Comparison of ENCODE assay signal across 9 mouse cellular contexts in the genomic region with DNA sequence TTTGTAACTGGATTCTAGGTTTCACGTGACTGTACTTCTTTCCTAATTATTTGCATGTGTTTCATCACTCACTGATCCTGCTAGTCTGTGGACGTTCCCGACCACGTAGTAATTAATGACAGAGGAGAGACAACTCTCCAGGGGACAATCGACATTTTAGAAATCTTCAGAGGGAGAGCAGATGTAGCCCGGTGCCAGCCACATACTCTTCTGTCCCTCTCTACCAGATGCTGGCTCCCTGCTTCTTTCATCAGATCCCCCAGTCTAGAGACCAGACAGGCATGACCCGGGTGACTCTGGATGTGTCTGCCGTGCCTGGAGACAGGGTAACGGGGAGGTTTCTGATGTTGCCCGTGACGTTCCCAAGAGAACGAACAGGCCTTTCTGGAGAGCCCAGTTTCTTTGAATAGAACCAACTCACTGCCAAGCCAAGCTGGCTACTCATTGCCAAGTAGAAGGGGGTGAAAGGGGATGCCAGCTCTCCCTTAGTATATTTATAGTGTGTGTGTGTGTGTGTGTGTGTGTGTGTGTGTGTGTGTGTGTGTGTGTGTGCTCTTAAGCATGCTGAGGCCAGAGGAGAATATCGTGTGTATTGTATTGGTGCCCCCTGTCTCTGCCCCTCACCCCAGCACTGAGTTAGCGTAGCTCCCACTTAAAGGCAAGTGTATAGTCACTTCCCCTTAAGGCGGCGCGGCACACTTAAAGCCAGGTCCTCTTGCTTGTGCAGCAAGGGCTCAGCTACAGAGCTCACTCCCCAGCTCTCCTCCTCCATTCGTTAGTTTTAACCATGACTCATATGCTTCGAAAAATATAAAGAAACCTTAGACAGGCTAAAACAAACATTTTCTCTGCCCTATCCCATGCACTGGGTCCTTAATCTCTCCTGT.
DNase-seq lines count a peak whose midpoint lies in the region; ATAC-seq and TF ChIP-seq lines count a peak whose summit lies in the region.
"Had no signal": no experiment of that assay in that cellular context is flagged by ENCODE, and none has a peak within 500 bp of the region (broad histone marks: within the 10 kb centered on the region; RNA-seq: fewer than 3 reads in every experiment).

No protein-coding gene starts in this region.

- no peak overlapping the region for H3K4me3 ChIP-seq in hindbrain, embryonic 10.5 days
- no peak overlapping the region for H3K4me3 ChIP-seq in hindbrain, embryonic 11.5 days (ENCODE audit: low read depth, low read length)
- H3K4me3 ChIP-seq in embryonic facial prominence, embryonic 12.5 days: 0 out of 2 replicates have a peak overlapping the region, but pooled peaks have one; percentile 5
- no peak overlapping the region for H3K4me3 ChIP-seq in heart, postnatal 0 days (ENCODE audit: low read depth, low read length)
- no peak overlapping the region for H3K4me3 ChIP-seq in midbrain, embryonic 15.5 days
- H3K4me3 ChIP-seq in intestine, embryonic 15.5 days (replicated peaks): no peak overlapping the region
- no peak overlapping the region for H3K4me3 ChIP-seq in liver, embryonic 11.5 days (ENCODE audit: low read depth, low read length)
- H3K4me3 ChIP-seq: midbrain, embryonic 12.5 days had no signal

- peak overlapping the region; percentile 60 for H3K27ac ChIP-seq in hindbrain, embryonic 10.5 days
- no peak overlapping the region for H3K27ac ChIP-seq in hindbrain, embryonic 11.5 days (ENCODE audit: low read depth, low read length)
- peak overlapping the region; percentile 80 for H3K27ac ChIP-seq in embryonic facial prominence, embryonic 12.5 days
- peak overlapping the region; percentile 70 for H3K27ac ChIP-seq in heart, postnatal 0 days (ENCODE audit: low read depth)
- H3K27ac ChIP-seq in midbrain, embryonic 15.5 days: 0 out of 2 replicates have a peak overlapping the region, but pooled peaks have one; percentile 3
- H3K27ac ChIP-seq in intestine, embryonic 15.5 days: no peak overlapping the region
- H3K27ac ChIP-seq in liver, embryonic 11.5 days (ENCODE audit: low read depth, low read length): no peak overlapping the region
- H3K27ac ChIP-seq: midbrain, embryonic 12.5 days had no signal

- no peak for TF ChIP-seq CTCF in heart, postnatal 0 days (IDR thresholded peaks at IDR 0.05; ENCODE audit: low read depth)

- H3K4me1 ChIP-seq in hindbrain, embryonic 10.5 days (replicated peaks): peaks cover 19% of the 10 kb centered on the region; the same call in 1 of the 2 replicates
- H3K4me1 ChIP-seq in hindbrain, embryonic 11.5 days (replicated peaks; ENCODE audit: control insufficient read depth, insufficient read depth, low read length): no peaks in the 10 kb centered on the region
- peaks cover 17% of the 10 kb centered on the region for H3K4me1 ChIP-seq in embryonic facial prominence, embryonic 12.5 days
- H3K4me1 ChIP-seq in heart, postnatal 0 days (ENCODE audit: control insufficient read depth, insufficient read depth): peaks cover 6% of the 10 kb centered on the region; the same call in 1 of the 2 replicates
- 0 out of 2 replicates have a peak, but pooled peaks cover 3% of the 10 kb centered on the region for H3K4me1 ChIP-seq in midbrain, embryonic 15.5 days
- H3K4me1 ChIP-seq in intestine, embryonic 15.5 days (replicated peaks): no peaks in the 10 kb centered on the region
- H3K4me1 ChIP-seq in liver, embryonic 11.5 days (replicated peaks; ENCODE audit: control insufficient read depth, insufficient read depth, low read length): no peaks in the 10 kb centered on the region

- no peak overlapping the region for H3K9ac ChIP-seq in hindbrain, embryonic 11.5 days (ENCODE audit: low read depth, low read length)
- H3K9ac ChIP-seq in embryonic facial prominence, embryonic 12.5 days: no peak overlapping the region
- no peak overlapping the region; the same call in 1 of the 2 replicates for H3K9ac ChIP-seq in heart, postnatal 0 days (replicated peaks; ENCODE audit: low read depth, low read length)
- no peak overlapping the region for H3K9ac ChIP-seq in midbrain, embryonic 15.5 days
- no peak overlapping the region for H3K9ac ChIP-seq in intestine, embryonic 15.5 days
- no peak overlapping the region for H3K9ac ChIP-seq in liver, embryonic 11.5 days (ENCODE audit: low read depth, low read length)
- H3K9ac ChIP-seq: midbrain, embryonic 12.5 days had no signal

- no peak for ATAC-seq in hindbrain, embryonic 11.5 days (ENCODE audit: low FRiP score)
- ATAC-seq in embryonic facial prominence, embryonic 12.5 days (ENCODE audit: insufficient number of reproducible peaks, insufficient read depth, low FRiP score, low TSS enrichment): peak; percentile 70
- peak; percentile 93 for ATAC-seq in heart, postnatal 0 days (ENCODE audit: insufficient read depth, low read depth)
- ATAC-seq in midbrain, embryonic 15.5 days (replicated peaks): peak; percentile 75
- no peak for ATAC-seq in intestine, embryonic 15.5 days
- no peak for ATAC-seq in liver, embryonic 11.5 days (replicated peaks; ENCODE audit: low FRiP score)

- H3K9me3 ChIP-seq in hindbrain, embryonic 10.5 days: no peaks in the 10 kb centered on the region
- H3K9me3 ChIP-seq in hindbrain, embryonic 11.5 days (ENCODE audit: control insufficient read depth, low read length): no peaks in the 10 kb centered on the region
- H3K9me3 ChIP-seq in embryonic facial prominence, embryonic 12.5 days: no peaks in the 10 kb centered on the region
- no peaks in the 10 kb centered on the region for H3K9me3 ChIP-seq in heart, postnatal 0 days (replicated peaks; ENCODE audit: control insufficient read depth, low read length)
- H3K9me3 ChIP-seq in midbrain, embryonic 15.5 days: no peaks in the 10 kb centered on the region
- no peaks in the 10 kb centered on the region for H3K9me3 ChIP-seq in intestine, embryonic 15.5 days
- H3K9me3 ChIP-seq in liver, embryonic 11.5 days (ENCODE audit: control insufficient read depth, low read length): no peaks in the 10 kb centered on the region
- H3K9me3 ChIP-seq: midbrain, embryonic 12.5 days had no signal

- peak; percentile 38 for DNase-seq in hindbrain, embryonic 10.5 days (ENCODE audit: low spot score)
- no peak for DNase-seq in hindbrain, embryonic 11.5 days (ENCODE audit: low spot score)
- DNase-seq in adipocyte (ENCODE audit: low spot score): peak; percentile 90
- peak; percentile 69 for DNase-seq in heart, postnatal 0 days (ENCODE audit: low spot score)
- DNase-seq in liver, embryonic 11.5 days (ENCODE audit: low spot score): no peak

- WGBS in hindbrain, embryonic 10.5 days: 62% methylated on average over 19 of the region's 19 CpGs
- 60% methylated on average over 19 of the region's 19 CpGs for WGBS in hindbrain, embryonic 11.5 days
- WGBS in embryonic facial prominence, embryonic 12.5 days: 27% methylated on average over 19 of the region's 19 CpGs
- WGBS in heart, postnatal 0 days: 52% methylated on average over 19 of the region's 19 CpGs
- WGBS in midbrain, embryonic 15.5 days: 58% methylated on average over 19 of the region's 19 CpGs
- 69% methylated on average over 19 of the region's 19 CpGs for WGBS in intestine, embryonic 15.5 days
- 61% methylated on average over 19 of the region's 19 CpGs for WGBS in liver, embryonic 11.5 days

- H3K36me3 ChIP-seq in hindbrain, embryonic 10.5 days: peaks cover 10% of the 10 kb centered on the region
- no peaks in the 10 kb centered on the region for H3K36me3 ChIP-seq in hindbrain, embryonic 11.5 days (ENCODE audit: control insufficient read depth, insufficient read depth, low read length)
- H3K36me3 ChIP-seq in embryonic facial prominence, embryonic 12.5 days: peaks cover 12% of the 10 kb centered on the region
- no peaks in the 10 kb centered on the region for H3K36me3 ChIP-seq in heart, postnatal 0 days (replicated peaks; ENCODE audit: control insufficient read depth, insufficient read depth, low read length)
- no peaks in the 10 kb centered on the region for H3K36me3 ChIP-seq in midbrain, embryonic 15.5 days (replicated peaks)
- no peaks in the 10 kb centered on the region for H3K36me3 ChIP-seq in intestine, embryonic 15.5 days
- H3K36me3 ChIP-seq in liver, embryonic 11.5 days (ENCODE audit: control insufficient read depth, insufficient read depth, low read length): no peaks in the 10 kb centered on the region

- H3K27me3 ChIP-seq in hindbrain, embryonic 10.5 days (ENCODE audit: insufficient read depth, poor library complexity, severe bottlenecking): no peaks in the 10 kb centered on the region
- H3K27me3 ChIP-seq in hindbrain, embryonic 11.5 days (ENCODE audit: control insufficient read depth, insufficient read depth, low read length): no peaks in the 10 kb centered on the region
- H3K27me3 ChIP-seq in embryonic facial prominence, embryonic 12.5 days: no peaks in the 10 kb centered on the region; the same call in 1 of the 2 replicates
- H3K27me3 ChIP-seq in heart, postnatal 0 days (ENCODE audit: control insufficient read depth, insufficient read depth, low read length): no peaks in the 10 kb centered on the region
- H3K27me3 ChIP-seq in midbrain, embryonic 15.5 days (replicated peaks): no peaks in the 10 kb centered on the region
- H3K27me3 ChIP-seq in intestine, embryonic 15.5 days (replicated peaks): no peaks in the 10 kb centered on the region
- no peaks in the 10 kb centered on the region; the same call in 1 of the 2 replicates for H3K27me3 ChIP-seq in liver, embryonic 11.5 days (replicated peaks; ENCODE audit: control insufficient read depth, insufficient read depth, low read length)
- H3K27me3 ChIP-seq: midbrain, embryonic 12.5 days had no signal

- H3K4me2 ChIP-seq in hindbrain, embryonic 11.5 days (replicated peaks; ENCODE audit: low read depth, low read length): no peak overlapping the region
- peak overlapping the region; percentile 29; the same call in 1 of the 2 replicates for H3K4me2 ChIP-seq in embryonic facial prominence, embryonic 12.5 days (replicated peaks)
- peak overlapping the region; percentile 5; the same call in 1 of the 2 replicates for H3K4me2 ChIP-seq in heart, postnatal 0 days (ENCODE audit: low read depth, low read length)
- H3K4me2 ChIP-seq in midbrain, embryonic 15.5 days: no peak overlapping the region
- H3K4me2 ChIP-seq in intestine, embryonic 15.5 days (replicated peaks): no peak overlapping the region
- no peak overlapping the region for H3K4me2 ChIP-seq in liver, embryonic 11.5 days
- H3K4me2 ChIP-seq: midbrain, embryonic 12.5 days had no signal

- no peak for TF ChIP-seq EP300 in heart, postnatal 0 days (IDR thresholded peaks at IDR 0.05; ENCODE audit: low read depth)

Comparison
In these comparisons a context has a peak if more than half of its experiments do, and no peak if none do; other contexts are left out.
1. DNase-seq: peak in hindbrain, embryonic 10.5 days (single experiment), adipocyte (single experiment) and heart, postnatal 0 days (single experiment); none in hindbrain, embryonic 11.5 days (single experiment) and liver, embryonic 11.5 days (single experiment).
2. H3K27ac ChIP-seq: peak in hindbrain, embryonic 10.5 days (single experiment), embryonic facial prominence, embryonic 12.5 days (single experiment), heart, postnatal 0 days (single experiment) and midbrain, embryonic 15.5 days (single experiment); none in hindbrain, embryonic 11.5 days (single experiment), intestine, embryonic 15.5 days (single experiment) and liver, embryonic 11.5 days (single experiment).
3. ATAC-seq: peak in embryonic facial prominence, embryonic 12.5 days (single experiment), heart, postnatal 0 days (single experiment) and midbrain, embryonic 15.5 days (single experiment); none in hindbrain, embryonic 11.5 days (single experiment), intestine, embryonic 15.5 days (single experiment) and liver, embryonic 11.5 days (single experiment).
4. H3K4me2 ChIP-seq: peak in embryonic facial prominence, embryonic 12.5 days (single experiment) and heart, postnatal 0 days (single experiment); none in hindbrain, embryonic 11.5 days (single experiment), midbrain, embryonic 15.5 days (single experiment), intestine, embryonic 15.5 days (single experiment) and liver, embryonic 11.5 days (single experiment).